Mouse (Mus musculus) heart, embryonic 12.5 days (tissue): Measurements from ENCODE around the gene Xrn2. TPM values are rescaled to one million over a fixed set of nuclear protein-coding genes. Genes with fewer than 3 reads are reported as not detected.

ENCODE experiments used
- ATAC-seq: fragments of 200-750 bp; cut with Nextera tagmentation; 2 replicates; pipeline ENCODE4 v1.8.0; 2017; ENCODE audit warnings: moderate TSS enrichment, moderate library complexity; ENCODE audit not compliant: insufficient number of reproducible peaks, low FRiP score
- H3K27ac ChIP-seq: fragments of 300-500 bp; sonication (generic); 2 replicates; pipeline ENCODE4 v1.5.1; 2016; ENCODE audit warnings: mild to moderate bottlenecking, moderate library complexity; ENCODE audit not compliant: poor library complexity, severe bottlenecking
- H3K27me3 ChIP-seq: fragments of 300-500 bp; sonication (generic); replicated peaks from 2 replicates; pipeline ENCODE4 v1.6.1; 2016; ENCODE audit warnings: mild to moderate bottlenecking, moderate library complexity
- H3K36me3 ChIP-seq: fragments of 300-500 bp; sonication (generic); 2 replicates; pipeline ENCODE4 v1.6.1; 2016; ENCODE audit warnings: mild to moderate bottlenecking, moderate library complexity
- H3K4me1 ChIP-seq: fragments of 300-500 bp; sonication (generic); replicated peaks from 2 replicates; pipeline ENCODE4 v1.6.1; 2016; ENCODE audit warnings: mild to moderate bottlenecking
- H3K4me2 ChIP-seq: fragments of 300-500 bp; sonication (generic); 2 replicates; pipeline ENCODE4 v1.6.1; 2016; ENCODE audit warnings: mild to moderate bottlenecking, moderate library complexity
- H3K4me3 ChIP-seq: fragments of 300-500 bp; sonication (generic); 2 replicates; pipeline ENCODE4 v1.5.1; 2016; ENCODE audit warnings: mild to moderate bottlenecking
- H3K9ac ChIP-seq: fragments of 300-500 bp; sonication (generic); 2 replicates; pipeline ENCODE4 v1.6.1; 2016; ENCODE audit warnings: mild to moderate bottlenecking, moderate library complexity
- H3K9me3 ChIP-seq: fragments of 300-500 bp; sonication (generic); replicated peaks from 2 replicates; pipeline ENCODE4 v1.6.1; 2016; ENCODE audit warnings: mild to moderate bottlenecking, moderate library complexity
- WGBS: fragments of 180-500 bp; shearing (Covaris S2); methylation state at CpG from one replicate; pipeline ENCODE4 v1.1.7; 2016; 5-methylcytosine and 5-hydroxymethylcytosine counted together
- polyA plus RNA-seq: library from polyadenylated mRNA; unstranded; fragments of >200 nt; fragmentation: Nextera tagmentation; extraction: Ambion mirVana; gene quantifications from 2 replicates; pipeline ENCODE4 v1.2.1, GENCODE M21; 2016

The Xrn2 gene
- polyA plus RNA-seq, 1 experiment from 2014 or later, result 62.0 TPM

- 12% methylated on average over 6 of the region's 6 CpGs for WGBS
- peaks cover 46% of the 10 kb centered on the region for H3K27me3 ChIP-seq
- no peak overlapping the region for H3K9ac ChIP-seq
- no peak overlapping the region for H3K4me3 ChIP-seq
- peaks cover 20% of the 10 kb centered on the region for H3K4me1 ChIP-seq
- no peak for ATAC-seq
- H3K36me3 ChIP-seq, result no peaks in the 10 kb centered on the region
- H3K27ac ChIP-seq, result no peak overlapping the region
- H3K9me3 ChIP-seq, result 0 out of 2 replicates have a peak, but pooled peaks cover 3% of the 10 kb centered on the region
- no peak overlapping the region for H3K4me2 ChIP-seq
Observed at GRCm38 (mm10) chr2:147085937-147086336, 73.1 kb downstream of the Xrn2 start.

DNA sequence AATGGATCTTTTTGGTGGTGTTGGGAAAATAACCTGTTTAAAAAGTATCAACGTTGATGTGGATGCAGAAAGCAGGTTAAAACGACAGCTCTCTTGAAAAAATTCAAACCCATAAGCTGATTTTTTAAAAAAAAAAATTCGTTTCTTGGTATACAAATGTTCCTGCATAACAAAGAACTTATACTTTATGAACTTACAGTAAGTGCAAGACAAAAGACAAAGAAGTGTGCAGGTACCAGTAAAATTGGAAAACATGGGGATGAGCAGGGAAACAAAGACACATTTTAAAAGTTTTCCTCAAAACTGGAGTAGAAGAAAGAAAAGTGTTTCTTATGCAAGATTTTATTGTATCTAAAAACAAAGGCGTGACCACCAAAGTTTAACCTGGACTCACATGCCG is 73.6 kb downstream of the Xrn2 start:
- Histone ChIP-seq H3K4me1 (peaks cover 20% of the 10 kb centered on the region), H3K27ac (no peak overlapping the region), H3K27me3 (peaks cover 43% of the 10 kb centered on the region), H3K36me3 (no peaks in the 10 kb centered on the region), H3K9ac (no peak overlapping the region), H3K4me2 (no peak overlapping the region), H3K9me3 (0 out of 2 replicates have a peak, but pooled peaks cover 3% of the 10 kb centered on the region), H3K4me3 (no peak overlapping the region)
- WGBS, result 21% methylated on average over 5 of the region's 5 CpGs
- no peak for ATAC-seq

DNA sequence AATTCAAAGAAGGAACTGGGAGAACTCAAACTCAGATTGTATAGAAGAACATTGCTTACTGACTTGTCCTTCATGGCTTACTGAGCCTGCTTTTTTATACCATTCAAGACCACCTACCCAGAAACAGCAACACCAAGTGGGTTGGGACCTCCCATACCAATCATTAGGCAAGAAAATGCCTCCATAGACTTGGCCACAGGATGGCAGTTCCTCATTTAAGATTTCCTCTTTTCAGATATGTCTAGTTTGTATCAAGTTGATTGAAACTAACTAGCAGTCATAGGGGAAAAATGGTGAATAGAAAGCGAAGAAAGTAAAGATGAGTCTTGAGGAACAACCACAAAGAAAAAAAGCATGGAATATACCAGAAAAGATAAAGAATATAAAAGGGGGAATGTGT is 106.9 kb downstream of the Xrn2 start:
- Histone ChIP-seq H3K4me1 (no peaks in the 10 kb centered on the region), H3K27me3 (no peaks in the 10 kb centered on the region), H3K4me3 (no peak overlapping the region), H3K36me3 (no peaks in the 10 kb centered on the region), H3K9ac (no peak overlapping the region), H3K4me2 (no peak overlapping the region), H3K9me3 (no peaks in the 10 kb centered on the region), H3K27ac (no peak overlapping the region)
- no peak for ATAC-seq
- WGBS, result 83% methylated on average over 1 of the region's 1 CpGs

DNA sequence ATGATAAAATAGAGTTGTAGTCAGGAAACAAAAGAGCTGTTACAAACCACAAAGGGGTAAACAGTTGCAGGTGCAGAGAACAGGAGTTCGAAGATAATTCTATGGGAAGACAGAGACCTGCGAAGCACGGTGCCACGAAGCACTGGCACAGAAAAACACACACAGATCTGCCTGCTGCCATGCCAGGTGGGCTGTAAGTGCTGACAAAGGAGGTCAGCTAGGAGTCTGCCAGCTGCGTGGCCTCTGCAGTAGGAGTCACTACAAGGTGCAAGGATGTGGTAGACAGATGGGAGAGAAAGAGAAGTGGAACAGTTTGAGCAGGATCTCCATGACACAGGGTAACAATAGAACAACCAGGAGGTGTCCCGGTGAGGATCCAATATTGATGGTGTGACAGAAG is 114.6 kb downstream of the Xrn2 start:
- H3K4me2 ChIP-seq, result no peak overlapping the region
- no peaks in the 10 kb centered on the region for H3K27me3 ChIP-seq
- 80% methylated on average over 6 of the region's 6 CpGs for WGBS
- H3K4me3 ChIP-seq, result no peak overlapping the region
- H3K4me1 ChIP-seq, result no peaks in the 10 kb centered on the region
- no peaks in the 10 kb centered on the region for H3K9me3 ChIP-seq
- no peak overlapping the region for H3K9ac ChIP-seq
- no peak overlapping the region for H3K27ac ChIP-seq
- no peaks in the 10 kb centered on the region for H3K36me3 ChIP-seq
- ATAC-seq, result no peak

Other genes starting within 250 kb of the Xrn2 start
- gene Kiz, start 157.1 kb upstream of the Xrn2 start, polyA plus RNA-seq, result 20.3 and 20.5 TPM in 2 replicates
- gene Nkx2-4, start 72.4 kb downstream of the Xrn2 start, polyA plus RNA-seq, result not detected in 2 replicates
- not detected in 2 replicates for gene Nkx2-2, start 181.2 kb downstream of the Xrn2 start, polyA plus RNA-seq